Mouse (Mus musculus) heart, adult 11 months (tissue): ENCODE data around the gene Agps.

Experiments
- DNase-seq: peaks from one replicate; pipeline ENCODE4 v3.0.0; 2022

Gene Agps

GRCm38 (mm10) chr2:75831881-75832633 lies at the start of gene Agps:
Gene Agps (plus strand): TSS chr2:75832177.
- peak; percentile 99 for DNase-seq

GRCm38 (mm10) chr2:75786075-75786474 lies 45.9 kb upstream of the Agps start:
- no peak for DNase-seq

DNA sequence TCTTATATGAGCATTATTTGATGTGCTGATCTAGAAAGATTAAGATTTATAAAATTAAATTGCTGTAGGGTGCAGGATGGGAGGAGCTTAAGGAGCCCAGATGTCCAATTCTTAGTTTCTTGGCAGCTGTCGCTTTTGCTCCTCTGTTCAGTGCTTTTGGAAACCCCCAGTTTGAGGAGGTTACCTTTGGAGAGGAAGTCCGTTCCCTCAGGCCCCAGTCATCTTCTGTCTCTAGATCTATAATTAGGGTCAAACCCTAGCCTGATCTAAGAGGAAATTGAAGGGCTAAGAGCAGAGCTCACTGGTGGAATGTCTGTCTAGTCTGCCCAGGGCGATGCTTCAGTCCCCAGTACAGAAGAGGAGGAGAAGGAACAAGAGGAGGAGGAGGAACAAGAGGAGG lies 43.5 kb upstream of the Agps start:
- no peak for DNase-seq

DNA sequence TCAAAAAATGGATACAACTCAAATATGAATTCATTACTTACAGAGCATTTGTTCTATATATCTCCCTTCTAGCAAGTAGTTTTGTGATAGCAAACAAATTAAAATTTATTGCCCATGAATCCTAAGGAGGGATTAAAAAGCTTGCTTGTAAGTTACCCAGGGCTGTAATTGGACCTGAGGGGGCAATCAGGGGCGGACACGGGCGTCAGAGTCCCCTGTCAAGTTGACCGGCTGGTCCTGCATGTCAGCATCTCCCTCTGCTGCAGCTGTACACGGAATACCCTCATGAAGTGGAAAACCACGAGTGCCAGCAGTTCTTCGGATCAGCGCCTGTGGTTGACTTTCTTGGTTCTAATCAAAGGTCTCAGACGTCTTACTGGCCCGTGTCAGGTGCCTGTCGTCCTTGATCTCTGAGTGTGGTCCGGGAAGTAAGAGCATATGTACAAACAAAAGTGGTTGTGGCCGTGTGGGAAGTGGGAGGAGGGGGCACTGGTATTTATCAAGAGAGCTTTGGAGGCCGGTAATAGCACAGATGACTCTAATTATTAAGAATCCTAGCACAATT lies 41.9 kb upstream of the Agps start:
- DNase-seq: no peak

DNA sequence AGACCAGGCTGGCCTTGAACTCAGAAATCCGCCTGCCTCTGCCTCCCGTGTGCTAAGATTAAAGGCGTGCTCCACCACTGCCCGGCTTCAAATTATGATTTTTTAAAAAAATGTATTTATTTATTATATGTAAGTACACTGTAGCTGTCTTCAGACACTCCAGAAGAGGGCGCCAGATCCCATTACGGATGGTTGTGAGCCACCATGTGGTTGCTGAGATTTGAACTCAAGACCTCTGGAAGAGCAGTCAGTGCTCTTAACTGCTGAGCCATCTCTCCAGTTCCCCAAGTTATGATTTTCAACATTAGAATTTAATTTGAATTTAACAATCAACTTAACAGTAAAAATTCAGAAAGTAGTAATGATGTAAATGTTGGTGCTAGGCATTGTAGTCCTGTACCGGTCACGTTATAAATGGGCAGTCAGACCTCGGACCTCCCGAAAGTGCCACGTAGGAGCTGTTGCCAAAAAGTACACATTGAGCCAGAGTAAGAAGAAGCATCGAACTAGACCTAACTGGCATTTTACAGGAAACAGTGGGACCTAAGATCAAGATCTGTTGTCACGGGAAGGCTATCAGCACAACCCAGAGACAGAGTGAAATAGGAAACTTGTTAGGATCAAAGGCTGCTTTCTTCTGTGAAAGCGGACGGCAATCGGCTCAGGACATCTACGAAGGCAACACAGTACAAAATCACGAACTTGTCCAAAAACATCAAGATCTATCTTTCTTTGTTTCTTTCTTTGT lies 40.2 kb upstream of the Agps start:
- no peak for DNase-seq

DNA sequence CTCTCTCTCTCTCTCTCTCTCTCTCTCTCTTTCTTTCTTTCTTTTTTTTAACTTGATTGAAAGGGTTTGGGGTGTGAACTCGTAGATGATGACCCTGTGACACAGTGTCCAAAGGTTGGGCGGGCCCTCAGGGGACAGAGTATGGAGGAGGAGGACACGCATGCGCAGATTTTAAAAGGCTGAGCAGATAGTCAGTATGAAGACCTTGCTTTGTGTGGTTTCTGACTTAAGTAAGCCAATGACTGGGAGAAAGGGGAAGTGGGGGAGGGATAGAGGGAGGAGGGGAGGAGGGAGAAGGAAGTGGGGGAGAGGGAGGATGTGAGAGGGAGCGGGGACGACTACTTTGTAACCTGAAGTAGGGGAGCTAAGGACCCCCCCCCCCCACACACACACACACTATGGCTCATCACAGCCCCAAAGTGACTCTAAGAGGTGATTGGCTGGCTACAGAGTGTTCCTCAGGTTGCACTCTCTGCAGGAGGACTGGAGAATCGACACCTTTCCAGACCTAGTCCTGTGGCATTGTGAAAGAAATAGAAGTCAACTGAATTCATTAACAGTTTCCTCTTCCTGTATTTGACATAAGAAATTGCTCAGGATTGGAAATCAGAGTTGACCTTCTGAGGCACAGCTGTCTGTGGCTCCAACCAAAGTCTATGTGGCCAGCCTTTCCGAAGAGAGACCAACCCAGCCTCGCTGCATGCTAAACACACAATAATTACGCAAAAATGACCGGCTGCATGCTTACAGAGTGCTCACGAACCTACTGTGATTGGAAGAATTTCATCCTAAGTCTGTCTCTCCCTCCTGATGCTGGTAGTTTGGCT lies 39.4 kb upstream of the Agps start:
- peak; percentile 98 for DNase-seq

DNA sequence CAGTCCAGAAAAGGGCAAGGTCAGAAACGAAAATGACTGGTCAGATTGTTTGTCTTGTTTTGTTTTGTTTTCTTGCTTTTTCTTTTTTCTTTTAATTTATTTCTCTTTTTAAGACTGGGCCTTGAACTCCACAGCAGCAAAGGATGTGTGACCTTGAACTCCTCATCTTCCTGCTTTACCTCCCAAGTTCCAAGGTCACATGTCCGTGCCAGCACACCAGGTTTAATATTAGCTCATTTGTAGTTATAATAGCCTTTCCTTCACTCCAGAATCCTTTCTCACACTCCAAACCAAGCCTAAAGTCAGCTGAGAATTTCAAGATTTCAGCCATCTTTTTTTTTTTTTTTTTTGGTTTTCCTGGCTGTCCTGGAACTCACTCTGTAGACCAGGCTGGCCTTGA lies 35.8 kb upstream of the Agps start:
- DNase-seq: no peak

- DNase-seq: no peak
These were observed 33.5 kb upstream of the Agps start for GRCm38 (mm10) chr2:75798434-75798970.

- DNase-seq: no peak
These were observed 26.2 kb upstream of the Agps start for GRCm38 (mm10) chr2:75805767-75806166.

DNA sequence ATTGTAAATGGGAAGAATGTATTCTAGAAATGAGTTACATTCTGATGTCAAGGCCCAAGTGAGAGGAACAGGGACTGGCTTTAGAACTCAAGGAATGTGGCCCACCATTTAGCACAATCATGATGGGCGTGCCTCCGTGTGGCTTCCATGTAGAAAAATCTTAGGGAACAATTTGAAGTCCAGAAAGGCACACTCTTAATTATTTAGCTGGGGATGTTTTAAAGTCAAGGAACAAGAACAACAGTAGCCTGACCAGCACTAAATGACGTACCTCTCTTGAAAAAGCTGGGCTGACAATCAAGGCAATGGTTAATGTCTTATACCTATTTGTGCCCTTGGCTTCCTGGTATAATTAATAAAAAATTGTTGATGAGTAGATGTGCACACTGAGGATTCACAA lies 25.1 kb upstream of the Agps start:
- no peak for DNase-seq

- no peak for DNase-seq
These were observed 24.5 kb upstream of the Agps start for GRCm38 (mm10) chr2:75807460-75807859.

GRCm38 (mm10) chr2:75814880-75815279 lies 17.1 kb upstream of the Agps start:
- DNase-seq: peak; percentile 19

DNA sequence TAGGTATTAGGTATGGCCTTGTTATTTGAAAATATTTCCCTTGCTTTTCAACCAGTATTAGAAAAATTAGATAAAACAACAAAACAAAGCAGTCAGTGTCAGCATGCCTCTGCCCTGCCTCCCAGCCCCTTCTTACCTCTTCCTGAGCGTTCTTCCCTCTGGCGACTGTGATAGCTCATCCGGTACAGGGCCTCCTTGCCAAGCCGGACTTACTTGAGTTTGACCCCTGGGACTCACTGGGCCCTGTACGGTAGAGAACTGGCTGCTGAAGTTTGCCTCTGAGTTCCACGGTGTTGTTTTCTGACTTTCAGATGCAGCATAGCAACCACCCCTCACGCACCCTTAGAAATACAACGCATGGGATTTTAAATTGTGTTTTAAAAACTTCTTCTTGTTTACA lies 16.5 kb upstream of the Agps start:
- peak; percentile 74 for DNase-seq

GRCm38 (mm10) chr2:75816673-75817072 lies 15.3 kb upstream of the Agps start:
- DNase-seq: peak; percentile 1

GRCm38 (mm10) chr2:75818719-75819118 lies 13.3 kb upstream of the Agps start:
- peak; percentile 50 for DNase-seq

- DNase-seq: peak; percentile 56
These were observed 12.2 kb upstream of the Agps start for GRCm38 (mm10) chr2:75819796-75820195.

DNA sequence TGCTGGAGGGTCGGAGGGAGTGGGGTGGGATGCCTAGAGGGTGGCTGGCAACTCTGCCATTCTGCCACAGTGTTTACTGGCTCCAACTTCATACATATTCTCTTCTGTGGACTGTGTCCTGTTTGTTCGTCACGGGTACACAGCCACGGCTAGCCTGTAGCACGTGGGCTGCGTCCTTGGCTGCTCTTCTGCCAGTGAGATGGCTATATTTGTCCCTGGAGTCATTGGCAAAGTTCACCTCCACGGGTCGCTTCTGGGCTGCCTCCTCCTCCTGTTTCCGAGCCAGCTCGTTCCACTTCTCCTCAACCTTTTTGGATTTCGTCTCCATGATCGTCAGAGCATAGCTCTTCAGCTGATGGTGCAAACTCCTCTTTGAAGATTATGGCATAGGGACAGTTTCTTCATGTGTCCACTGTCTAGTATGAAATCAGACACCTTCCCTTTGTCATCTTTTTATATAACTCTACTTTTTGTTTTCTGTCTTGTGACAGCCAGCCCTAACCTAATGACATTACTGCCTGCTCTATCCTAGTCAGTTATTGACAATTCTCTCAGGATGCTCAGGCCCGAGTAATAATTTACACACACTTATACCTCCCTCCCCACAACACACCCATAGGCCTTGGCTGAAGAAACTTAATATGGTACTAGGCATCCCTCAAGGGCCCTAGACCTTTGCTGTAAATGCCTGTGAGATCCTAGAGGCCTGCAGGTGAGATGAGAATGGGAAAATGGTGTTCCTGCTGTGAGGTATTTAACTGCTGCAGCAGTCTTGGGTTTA lies 9.8 kb upstream of the Agps start:
- peak; percentile 95 for DNase-seq

- peak; percentile 79 for DNase-seq
These were observed 8.2 kb upstream of the Agps start for GRCm38 (mm10) chr2:75823736-75824135.

- no peak for DNase-seq
These were observed 7.8 kb upstream of the Agps start for GRCm38 (mm10) chr2:75824144-75824543.

- peak; percentile 54 for DNase-seq
These were observed 7.1 kb upstream of the Agps start for GRCm38 (mm10) chr2:75824846-75825245.

- peak; percentile 41 for DNase-seq
These were observed 6.4 kb upstream of the Agps start for GRCm38 (mm10) chr2:75825603-75826002.
